Mouse (Mus musculus) heart, embryonic 15.5 days (tissue): ENCODE data around the gene Socs5. TPM values are rescaled to one million over a fixed set of nuclear protein-coding genes. Genes with fewer than 3 reads are reported as not detected.
"Not testable (repeated sequence)": the region's sequence is repeated elsewhere in the genome, so short reads cannot be mapped to it uniquely, and the experiment has no call there.

ENCODE experiments used
- ATAC-seq: fragments of 200-750 bp; cut with Nextera tagmentation; replicated peaks from 2 replicates; pipeline ENCODE4 v1.8.0; 2017; ENCODE audit warnings: low read depth, moderate TSS enrichment; ENCODE audit not compliant: insufficient number of reproducible peaks, insufficient read depth, low FRiP score
- H3K27ac ChIP-seq: fragments of 300-500 bp; sonication (generic); 2 replicates; pipeline ENCODE4 v1.5.1; 2015; ENCODE audit warnings: mild to moderate bottlenecking, inconsistent platforms
- H3K27me3 ChIP-seq: fragments of 300-500 bp; sonication (generic); 2 replicates; pipeline ENCODE4 v1.6.1; 2015; ENCODE audit warnings: inconsistent platforms
- H3K36me3 ChIP-seq: fragments of 300-500 bp; sonication (generic); 2 replicates; pipeline ENCODE4 v1.6.1; 2015; ENCODE audit warnings: mild to moderate bottlenecking, inconsistent platforms
- H3K4me1 ChIP-seq: fragments of 300-500 bp; sonication (generic); replicated peaks from 2 replicates; pipeline ENCODE4 v1.6.1; 2015; ENCODE audit warnings: inconsistent platforms
- H3K4me2 ChIP-seq: fragments of 300-500 bp; sonication (generic); 2 replicates; pipeline ENCODE4 v1.6.1; 2015; ENCODE audit warnings: inconsistent platforms, mild to moderate bottlenecking, moderate library complexity
- H3K4me3 ChIP-seq: fragments of 300-500 bp; sonication (generic); 2 replicates; pipeline ENCODE4 v1.5.1; 2015; ENCODE audit warnings: mild to moderate bottlenecking, inconsistent platforms
- H3K9ac ChIP-seq: fragments of 300-500 bp; sonication (generic); 2 replicates; pipeline ENCODE4 v1.6.1; 2015; ENCODE audit warnings: mild to moderate bottlenecking, inconsistent platforms
- H3K9me3 ChIP-seq: fragments of 300-500 bp; sonication (generic); replicated peaks from 2 replicates; pipeline ENCODE4 v1.6.1; 2016; ENCODE audit warnings: inconsistent platforms
- WGBS: fragments of 180-500 bp; shearing (Covaris S2); methylation state at CpG from one replicate; pipeline ENCODE4 v1.1.7; 2015; ENCODE audit warnings: mixed read lengths; 5-methylcytosine and 5-hydroxymethylcytosine counted together
- polyA plus RNA-seq: library from polyadenylated mRNA; unstranded; fragments of >200 nt; fragmentation: Nextera tagmentation; extraction: Ambion mirVana; gene quantifications from 2 replicates; pipeline ENCODE4 v1.2.1, GENCODE M21; 2015

Socs5 gene
- 10.5 and 12.2 TPM in 2 replicates for polyA plus RNA-seq

GRCm38 (mm10) chr17:87107623-87108221 lies at the start of gene Socs5:
Socs5 (plus strand) TSS chr17:87107679.
- no peaks in the 10 kb centered on the region for H3K36me3 ChIP-seq
- peak; percentile 78 for ATAC-seq
- H3K9ac ChIP-seq = peak within 1 kb of the TSS; percentile 84
- peak within 1 kb of the TSS; percentile 87 for H3K4me2 ChIP-seq
- under 1% methylated on average over 64 of the region's 73 CpGs for WGBS
- peaks cover 26% of the 10 kb centered on the region for H3K4me1 ChIP-seq
- no peaks in the 10 kb centered on the region for H3K9me3 ChIP-seq
- peak within 1 kb of the TSS; percentile 78 for H3K4me3 ChIP-seq
- peak within 1 kb of the TSS; percentile 86 for H3K27ac ChIP-seq
- H3K27me3 ChIP-seq = no peaks in the 10 kb centered on the region

- H3K4me1 ChIP-seq = peaks cover 4% of the 10 kb centered on the region; the same call in 1 of the 2 replicates
- H3K36me3 ChIP-seq = no peaks in the 10 kb centered on the region
- no peaks in the 10 kb centered on the region for H3K27me3 ChIP-seq
- WGBS = 73% methylated on average over 9 of the region's 9 CpGs
- no peak overlapping the region for H3K27ac ChIP-seq
- H3K9ac ChIP-seq = no peak overlapping the region
- no peaks in the 10 kb centered on the region for H3K9me3 ChIP-seq
- no peak overlapping the region for H3K4me2 ChIP-seq
- no peak for ATAC-seq
- H3K4me3 ChIP-seq = no peak overlapping the region
These were observed 44.8 kb upstream of the Socs5 start for GRCm38 (mm10) chr17:87062639-87063038.

- Histone ChIP-seq H3K36me3 (no peaks in the 10 kb centered on the region), H3K4me2 (no peak overlapping the region), H3K4me3 (no peak overlapping the region), H3K9me3 (no peaks in the 10 kb centered on the region), H3K27ac (no peak overlapping the region), H3K27me3 (no peaks in the 10 kb centered on the region), H3K4me1 (no peaks in the 10 kb centered on the region; the same call in 1 of the 2 replicates), H3K9ac (no peak overlapping the region)
- ATAC-seq = no peak
- WGBS = 68% methylated on average over 7 of the region's 7 CpGs
These were observed 44.0 kb upstream of the Socs5 start for GRCm38 (mm10) chr17:87063461-87063860.

- H3K4me3 ChIP-seq = no peak overlapping the region
- H3K9me3 ChIP-seq = no peaks in the 10 kb centered on the region
- H3K27me3 ChIP-seq = no peaks in the 10 kb centered on the region
- H3K36me3 ChIP-seq = no peaks in the 10 kb centered on the region
- H3K4me1 ChIP-seq = no peaks in the 10 kb centered on the region; the same call in 1 of the 2 replicates
- no peak overlapping the region for H3K4me2 ChIP-seq
- ATAC-seq = no peak
- 67% methylated on average over 6 of the region's 6 CpGs for WGBS
- H3K9ac ChIP-seq = no peak overlapping the region
- no peak overlapping the region for H3K27ac ChIP-seq
These were observed 43.5 kb upstream of the Socs5 start for GRCm38 (mm10) chr17:87063969-87064368.

- H3K4me3 ChIP-seq = no peak overlapping the region
- H3K9ac ChIP-seq = no peak overlapping the region
- H3K27ac ChIP-seq = no peak overlapping the region
- WGBS = 82% methylated on average over 4 of the region's 4 CpGs
- no peak for ATAC-seq
- no peak overlapping the region for H3K4me2 ChIP-seq
- H3K9me3 ChIP-seq = no peaks in the 10 kb centered on the region
- no peaks in the 10 kb centered on the region for H3K27me3 ChIP-seq
- no peaks in the 10 kb centered on the region for H3K4me1 ChIP-seq
- no peaks in the 10 kb centered on the region for H3K36me3 ChIP-seq
These were observed 38.5 kb upstream of the Socs5 start for GRCm38 (mm10) chr17:87068997-87069396.

- not testable (repeated sequence) for H3K27me3 ChIP-seq, H3K4me1 ChIP-seq, H3K4me2 ChIP-seq, H3K27ac ChIP-seq, H3K36me3 ChIP-seq, H3K9ac ChIP-seq, ATAC-seq, H3K4me3 ChIP-seq, H3K9me3 ChIP-seq
- WGBS = 83% methylated on average over 1 of the region's 1 CpGs
These were observed 35.3 kb upstream of the Socs5 start for GRCm38 (mm10) chr17:87072183-87072582.

GRCm38 (mm10) chr17:87072766-87073440 lies 34.6 kb upstream of the Socs5 start:
- Histone ChIP-seq H3K4me1 (no peaks in the 10 kb centered on the region), H3K9me3 (0 out of 2 replicates have a peak, but pooled peaks cover 4% of the 10 kb centered on the region), H3K4me3 (no peak overlapping the region), H3K27me3 (no peaks in the 10 kb centered on the region), H3K4me2 (no peak overlapping the region), H3K9ac (no peak overlapping the region), H3K27ac (no peak overlapping the region), H3K36me3 (no peaks in the 10 kb centered on the region)
- no peak for ATAC-seq
- WGBS = 63% methylated on average over 5 of the region's 5 CpGs

- Histone ChIP-seq H3K27ac (no peak overlapping the region), H3K36me3 (no peaks in the 10 kb centered on the region), H3K9ac (no peak overlapping the region), H3K4me1 (no peaks in the 10 kb centered on the region), H3K9me3 (0 out of 2 replicates have a peak, but pooled peaks cover 4% of the 10 kb centered on the region), H3K4me2 (no peak overlapping the region), H3K4me3 (no peak overlapping the region), H3K27me3 (no peaks in the 10 kb centered on the region)
- no peak for ATAC-seq
These were observed 34.0 kb upstream of the Socs5 start for GRCm38 (mm10) chr17:87073470-87073869.

GRCm38 (mm10) chr17:87078217-87078616 lies 29.3 kb upstream of the Socs5 start:
- not testable (repeated sequence) for H3K4me3 ChIP-seq, H3K9ac ChIP-seq
- 93% methylated on average over 17 of the region's 17 CpGs for WGBS

GRCm38 (mm10) chr17:87080724-87081123 lies 26.8 kb upstream of the Socs5 start:
- ATAC-seq = no peak

More at GRCm38 (mm10) chr17:87078217-87078616, 29.3 kb upstream of the Socs5 start:
- not testable (repeated sequence) for H3K9me3 ChIP-seq, H3K36me3 ChIP-seq, H3K27ac ChIP-seq, H3K27me3 ChIP-seq, H3K4me1 ChIP-seq, H3K4me2 ChIP-seq, ATAC-seq

GRCm38 (mm10) chr17:87082547-87082946 lies 24.9 kb upstream of the Socs5 start:
- no peaks in the 10 kb centered on the region for H3K4me1 ChIP-seq
- no peaks in the 10 kb centered on the region for H3K9me3 ChIP-seq
- no peak for ATAC-seq
- H3K4me3 ChIP-seq = no peak overlapping the region
- no peaks in the 10 kb centered on the region for H3K27me3 ChIP-seq
- WGBS = 86% methylated on average over 4 of the region's 4 CpGs
- H3K9ac ChIP-seq = no peak overlapping the region
- no peak overlapping the region for H3K4me2 ChIP-seq
- no peaks in the 10 kb centered on the region for H3K36me3 ChIP-seq
- H3K27ac ChIP-seq = no peak overlapping the region

More at GRCm38 (mm10) chr17:87080724-87081123, 26.8 kb upstream of the Socs5 start:
- H3K27me3 ChIP-seq = no peaks in the 10 kb centered on the region
- no peaks in the 10 kb centered on the region for H3K4me1 ChIP-seq
- no peaks in the 10 kb centered on the region for H3K36me3 ChIP-seq
- 81% methylated on average over 7 of the region's 7 CpGs for WGBS
- no peak overlapping the region for H3K4me3 ChIP-seq
- no peak overlapping the region for H3K9ac ChIP-seq
- no peak overlapping the region for H3K27ac ChIP-seq
- no peak overlapping the region for H3K4me2 ChIP-seq
- no peaks in the 10 kb centered on the region for H3K9me3 ChIP-seq

GRCm38 (mm10) chr17:87083671-87084070 lies 23.8 kb upstream of the Socs5 start:
- Histone ChIP-seq H3K36me3 (no peaks in the 10 kb centered on the region), H3K9me3 (no peaks in the 10 kb centered on the region), H3K4me2 (no peak overlapping the region), H3K4me3 (no peak overlapping the region), H3K9ac (no peak overlapping the region), H3K27me3 (no peaks in the 10 kb centered on the region), H3K4me1 (no peaks in the 10 kb centered on the region), H3K27ac (no peak overlapping the region)
- 75% methylated on average over 5 of the region's 5 CpGs for WGBS
- ATAC-seq = no peak
